Mouse (Mus musculus) lung, postnatal 0 days (tissue): ENCODE results near the gene Gm20441.

ENCODE experiments used
- CTCF ChIP-seq: IDR thresholded peaks from 2 replicates; pipeline ENCODE4 v1.5.1; 2016; ENCODE audit warnings: antibody characterized with exemption, mild to moderate bottlenecking
- EP300 ChIP-seq: IDR thresholded peaks from 2 replicates; pipeline ENCODE4 v1.6.1; 2016; ENCODE audit warnings: antibody characterized with exemption, mild to moderate bottlenecking, control low read depth

GRCm38 (mm10) chr10:75797619-75798175, 16.9 kb upstream of the Gm20441 start:
- TF ChIP-seq CTCF (no peak), EP300 (no peak)
